Mouse (Mus musculus) ES-Bruce4 (cell line): Measurements from ENCODE around the gene Serpina1b. TPM values are rescaled to one million over a fixed set of nuclear protein-coding genes. Genes with fewer than 3 reads are reported as not detected.
"Not testable (repeated sequence)": the region's sequence is repeated elsewhere in the genome, so short reads cannot be mapped to it uniquely, and the experiment has no call there.

ENCODE experiments used
- H3K27ac ChIP-seq: 2 replicates; pipeline ENCODE4 v1.5.1; 2012; ENCODE audit warnings: low read length, inconsistent platforms; ENCODE audit not compliant: insufficient read depth
- H3K27me3 ChIP-seq: 2 replicates; pipeline ENCODE4 v1.6.1; 2012; ENCODE audit warnings: mild to moderate bottlenecking, low read length, inconsistent platforms; ENCODE audit not compliant: control insufficient read depth, poor library complexity, insufficient read depth, severe bottlenecking
- H3K36me3 ChIP-seq: 2 replicates; pipeline ENCODE4 v1.6.1; 2012; ENCODE audit warnings: inconsistent platforms, mild to moderate bottlenecking, low read length, moderate library complexity; ENCODE audit not compliant: control insufficient read depth, poor library complexity, insufficient read depth, severe bottlenecking
- H3K4me1 ChIP-seq: one replicate; pipeline ENCODE4 v1.8.1; 2011; ENCODE audit warnings: low read length; ENCODE audit not compliant: control insufficient read depth, insufficient read depth
- H3K4me3 ChIP-seq: 2 replicates; pipeline ENCODE4 v1.5.1; 2011; ENCODE audit warnings: low read depth, mild to moderate bottlenecking, low read length
- H3K9ac ChIP-seq: 2 replicates; pipeline ENCODE4 v1.6.1; 2012; ENCODE audit warnings: low read depth, mild to moderate bottlenecking, inconsistent platforms; ENCODE audit not compliant: poor library complexity, severe bottlenecking
- H3K9me3 ChIP-seq: replicated peaks from 2 replicates; pipeline ENCODE4 v1.6.1; 2012; ENCODE audit warnings: mild to moderate bottlenecking, low read length, inconsistent platforms; ENCODE audit not compliant: control insufficient read depth, poor library complexity, insufficient read depth, severe bottlenecking
- CTCF ChIP-seq: IDR thresholded peaks from one replicate; pipeline ENCODE4 v1.8.1; 2011; ENCODE audit warnings: low read depth, low read length
- EP300 ChIP-seq: IDR thresholded peaks from 2 replicates; pipeline ENCODE4 v1.6.1; 2011; ENCODE audit warnings: low read depth, low read length; ENCODE audit not compliant: insufficient read depth
- POLR2A ChIP-seq: IDR thresholded peaks from one replicate; pipeline ENCODE4 v1.8.1; 2011; ENCODE audit warnings: low read length; ENCODE audit not compliant: insufficient read depth
- polyA plus RNA-seq: library from polyadenylated mRNA; stranded (reverse); fragments of >200 nt; gene quantifications from 2 replicates; pipeline ENCODE4 v1.2.4, GENCODE M21; 2011; ENCODE audit warnings: low read depth; ENCODE audit not compliant: missing spikeins, insufficient read depth, insufficient read length

Gene Serpina1b
- not detected in 2 replicates for polyA plus RNA-seq

DNA sequence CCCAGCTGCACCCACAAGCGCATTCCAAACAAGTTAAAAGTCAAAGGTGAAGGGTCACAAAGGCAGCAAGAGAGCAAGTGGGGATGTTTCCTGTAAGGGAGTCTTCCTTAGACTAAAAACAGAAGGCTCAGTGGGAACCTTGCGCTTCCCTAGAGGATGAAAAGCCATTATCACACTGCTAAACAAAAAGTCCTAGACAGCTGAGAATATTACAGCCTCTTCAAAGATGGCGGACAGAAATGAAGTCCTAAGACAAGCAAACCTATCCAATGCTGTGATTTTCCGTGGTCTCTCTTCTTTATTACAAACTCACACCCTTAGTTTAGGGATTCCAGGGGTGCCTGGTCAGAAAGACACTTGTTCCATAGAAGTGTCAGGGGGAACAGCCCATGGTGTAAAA, at the start of gene Serpina1b:
Gene Serpina1b (minus strand): TSS at position 101 of the 400 bp plus-strand sequence.
- not testable (repeated sequence) for H3K27ac ChIP-seq, H3K27me3 ChIP-seq, H3K9ac ChIP-seq, H3K4me1 ChIP-seq, H3K4me3 ChIP-seq, H3K9me3 ChIP-seq, H3K36me3 ChIP-seq

DNA sequence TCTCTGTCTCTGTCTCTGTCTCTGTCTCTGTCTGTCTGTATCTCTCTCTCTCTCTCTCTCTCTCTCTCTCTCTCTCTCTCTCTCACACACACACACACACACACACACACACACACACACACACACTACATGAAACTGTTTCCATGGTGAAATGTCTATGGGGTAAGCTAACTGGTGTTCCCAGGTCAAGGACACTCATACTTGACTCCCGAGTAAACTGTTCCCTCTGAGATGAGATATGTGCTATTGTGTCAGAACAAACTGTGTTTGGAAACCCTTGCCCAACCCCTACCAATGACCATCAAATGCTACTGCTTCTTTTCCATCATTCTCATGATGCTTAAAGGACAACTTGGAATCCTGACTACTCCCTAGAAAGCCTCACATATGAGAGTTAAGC, 36.7 kb upstream of the Serpina1b start:
- H3K4me1 ChIP-seq, H3K9me3 ChIP-seq, H3K27ac ChIP-seq, H3K9ac ChIP-seq, H3K36me3 ChIP-seq, H3K4me3 ChIP-seq, H3K27me3 ChIP-seq: not testable (repeated sequence)

DNA sequence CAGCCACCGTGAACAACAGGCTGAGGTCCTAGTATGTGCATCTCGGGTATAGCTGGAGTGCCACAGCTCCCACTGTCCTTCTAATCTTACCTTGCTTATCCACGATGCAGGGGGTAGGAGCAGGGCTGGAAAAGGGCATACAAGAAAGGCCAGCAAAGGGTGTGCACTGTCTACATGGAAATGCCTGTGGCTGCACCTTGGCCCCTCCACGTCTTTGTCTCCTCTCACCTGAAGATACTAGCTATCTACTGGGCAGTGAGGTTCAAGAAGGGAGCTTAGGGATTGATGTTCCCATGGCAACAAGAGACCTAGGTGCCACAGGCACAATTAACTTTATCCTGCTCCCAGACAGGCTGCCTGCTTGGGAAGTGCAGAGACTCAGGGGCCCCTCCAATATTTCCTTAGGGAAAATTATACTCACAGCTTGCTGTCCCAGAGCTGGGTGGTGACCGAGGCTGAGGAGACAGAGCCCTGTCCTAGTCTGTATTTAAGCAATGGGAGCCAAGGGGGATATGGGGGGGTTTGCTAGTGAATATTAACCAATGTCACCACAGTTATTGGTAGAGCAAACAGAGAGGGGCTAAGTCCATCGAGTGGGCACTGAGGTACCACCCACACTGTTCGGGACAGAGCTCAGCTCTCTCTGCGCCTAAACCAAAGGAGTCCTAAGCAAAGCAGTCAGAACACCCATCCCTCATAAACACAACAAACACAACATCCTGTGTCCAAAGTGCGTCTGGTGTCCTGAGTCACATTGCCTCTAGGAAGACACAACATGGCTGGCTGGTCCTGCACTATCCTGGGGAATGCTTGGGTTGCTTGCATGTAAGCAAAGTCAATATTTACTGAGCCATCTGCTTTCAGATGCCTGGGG, 33.2 kb upstream of the Serpina1b start, which contains the start of gene Serpina1a:
Gene Serpina1a (minus strand): TSS at position 462 of the 874 bp plus-strand sequence.
- not testable (repeated sequence) for H3K4me3 ChIP-seq, H3K36me3 ChIP-seq, H3K4me1 ChIP-seq, H3K9me3 ChIP-seq, H3K9ac ChIP-seq, H3K27ac ChIP-seq, H3K27me3 ChIP-seq

- Histone ChIP-seq H3K9me3 (no peaks in the 10 kb centered on the region), H3K4me1 (no peaks in the 10 kb centered on the region)
- TF ChIP-seq CTCF (no peak), POLR2A (no peak), EP300 (no peak)
Observed at GRCm38 (mm10) chr12:103860976-103861375, 30.8 kb upstream of the Serpina1b start.

GRCm38 (mm10) chr12:103860571-103860970, 30.4 kb upstream of the Serpina1b start:
- H3K36me3 ChIP-seq, H3K27ac ChIP-seq, H3K9ac ChIP-seq, H3K4me3 ChIP-seq, H3K9me3 ChIP-seq, H3K27me3 ChIP-seq, H3K4me1 ChIP-seq: not testable (repeated sequence)

More at GRCm38 (mm10) chr12:103860976-103861375, 30.8 kb upstream of the Serpina1b start:
- Histone ChIP-seq H3K9ac (no peak overlapping the region), H3K36me3 (no peaks in the 10 kb centered on the region), H3K27ac (no peak overlapping the region), H3K27me3 (no peaks in the 10 kb centered on the region), H3K4me3 (no peak overlapping the region)

- H3K9ac ChIP-seq, H3K4me3 ChIP-seq, H3K4me1 ChIP-seq, H3K27ac ChIP-seq, H3K27me3 ChIP-seq, H3K9me3 ChIP-seq, H3K36me3 ChIP-seq: not testable (repeated sequence)
Observed at GRCm38 (mm10) chr12:103859584-103859983, 29.4 kb upstream of the Serpina1b start.

DNA sequence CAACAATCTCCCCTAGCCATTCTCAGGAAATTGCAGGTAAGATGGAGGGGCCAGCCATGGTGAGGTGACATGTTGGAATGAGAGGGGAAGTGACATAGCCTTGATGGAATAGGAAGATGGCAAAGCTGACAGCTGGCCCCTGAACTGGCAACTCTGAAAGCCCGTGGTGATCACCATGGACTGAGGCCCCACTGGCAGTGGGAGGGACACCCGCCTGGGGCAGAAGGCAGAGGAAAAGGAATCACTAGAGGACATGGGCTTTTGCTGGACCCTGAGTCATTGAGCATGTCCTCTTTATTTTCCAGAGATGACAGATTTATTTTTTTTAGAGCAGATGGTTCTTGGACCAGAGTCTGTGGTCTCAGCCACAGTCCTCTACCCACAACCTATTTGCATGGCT, 22.9 kb upstream of the Serpina1b start:
- not testable (repeated sequence) for H3K4me1 ChIP-seq, H3K36me3 ChIP-seq, H3K4me3 ChIP-seq, H3K9ac ChIP-seq, H3K27me3 ChIP-seq, H3K27ac ChIP-seq, H3K9me3 ChIP-seq

- H3K9ac ChIP-seq, H3K9me3 ChIP-seq, H3K4me1 ChIP-seq, H3K4me3 ChIP-seq, H3K36me3 ChIP-seq, H3K27ac ChIP-seq, H3K27me3 ChIP-seq: not testable (repeated sequence)
Observed at GRCm38 (mm10) chr12:103827661-103828372, 2.4 kb downstream of the Serpina1b start.

DNA sequence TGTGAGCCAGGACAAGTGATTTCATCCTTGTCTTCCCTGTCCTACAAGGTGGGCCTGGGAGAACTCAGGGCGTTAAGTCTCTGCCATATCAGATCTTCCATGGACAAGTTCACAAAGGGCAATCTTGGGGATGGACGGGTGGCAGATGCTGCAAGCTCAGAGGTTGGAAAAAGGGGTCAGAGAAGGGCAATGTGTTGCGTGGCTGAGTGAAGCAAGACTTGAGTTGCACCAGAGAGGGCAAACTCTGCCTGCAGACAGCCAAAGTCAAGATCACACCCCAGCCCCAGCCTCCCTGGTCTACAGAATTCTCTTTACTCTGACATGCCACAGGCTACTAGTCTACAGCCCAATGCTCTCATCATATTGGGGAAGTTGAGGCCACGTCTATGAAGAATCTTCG, 6.3 kb downstream of the Serpina1b start:
- H3K9ac ChIP-seq, H3K36me3 ChIP-seq, H3K9me3 ChIP-seq, H3K4me1 ChIP-seq, H3K4me3 ChIP-seq, H3K27ac ChIP-seq, H3K27me3 ChIP-seq: not testable (repeated sequence)
